Mouse (Mus musculus) embryo, embryonic 11 days (tissue): ENCODE data around the gene Chrna5.
"Not testable (repeated sequence)": the region's sequence is repeated elsewhere in the genome, so short reads cannot be mapped to it uniquely, and the experiment has no call there.

ENCODE experiments used
- DNase-seq: peaks from one replicate; pipeline ENCODE4 v3.0.0-alpha.2; 2015

Chrna5 gene

GRCm38 (mm10) chr9:54980674-54981073, at the start of gene Chrna5:
Gene Chrna5 (plus strand): TSS chr9:54980880.
- no peak for DNase-seq

DNA sequence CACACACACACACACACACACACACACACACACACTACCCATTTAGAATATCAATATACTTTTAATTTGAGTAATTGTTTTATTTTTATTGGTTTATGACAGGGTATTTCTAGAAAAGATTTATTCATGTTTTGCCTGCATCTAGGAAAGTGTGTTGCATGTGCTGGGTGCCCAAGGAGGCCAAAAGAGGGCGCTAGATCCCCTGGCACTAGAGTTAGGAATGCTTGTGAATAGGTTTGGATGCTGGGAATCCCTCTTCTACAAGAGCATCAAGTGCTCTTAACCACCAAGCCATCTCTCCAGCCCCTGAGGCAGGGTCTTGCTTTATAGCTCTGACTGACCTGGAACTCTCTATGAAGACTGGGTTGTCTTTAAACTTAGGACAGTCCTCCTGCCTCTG, 48.9 kb upstream of the Chrna5 start:
- DNase-seq = no peak

GRCm38 (mm10) chr9:54932379-54932778, 48.3 kb upstream of the Chrna5 start:
- no peak for DNase-seq

GRCm38 (mm10) chr9:54942071-54942470, 38.6 kb upstream of the Chrna5 start:
- DNase-seq = no peak

DNA sequence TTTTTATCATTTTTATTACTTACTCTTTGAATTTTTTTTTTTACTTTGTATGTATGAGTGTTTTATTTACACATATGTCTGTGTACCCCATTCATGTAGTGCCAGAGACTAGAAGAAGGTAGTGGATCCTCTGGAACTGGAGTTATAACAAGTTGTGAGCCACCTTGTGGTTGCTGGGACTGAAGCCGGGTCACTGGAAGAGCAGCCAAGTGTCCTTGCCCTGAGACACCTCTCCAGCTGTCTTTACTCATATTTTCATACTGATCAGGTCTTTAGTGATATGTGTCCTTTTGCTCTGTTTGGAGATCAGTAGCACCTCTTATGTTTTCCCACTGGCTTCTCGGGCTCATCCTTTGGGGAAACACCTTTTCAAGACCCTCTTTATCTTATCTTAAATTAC, 36.2 kb upstream of the Chrna5 start:
- no peak for DNase-seq

DNA sequence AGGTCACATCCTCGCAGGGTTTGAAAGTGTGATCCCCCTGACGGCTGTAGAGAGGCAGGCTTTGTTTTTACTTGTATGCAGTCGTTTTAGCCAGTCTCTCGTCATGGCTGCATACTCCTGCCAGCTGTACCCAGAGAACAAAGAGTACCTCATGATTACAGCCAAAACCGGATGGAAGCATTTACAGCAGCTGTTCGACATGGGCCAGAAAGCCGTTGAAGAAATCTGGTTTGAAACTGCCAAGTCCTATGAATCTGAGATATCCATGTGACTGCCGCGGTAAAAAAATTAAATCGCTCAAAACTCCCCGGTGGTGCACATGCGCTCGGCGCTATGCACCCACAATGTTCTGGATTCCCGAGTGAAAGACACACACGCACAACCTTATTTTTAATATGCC, 34.4 kb upstream of the Chrna5 start:
- no peak for DNase-seq

GRCm38 (mm10) chr9:54949465-54949864, 31.2 kb upstream of the Chrna5 start:
- DNase-seq = no peak

DNA sequence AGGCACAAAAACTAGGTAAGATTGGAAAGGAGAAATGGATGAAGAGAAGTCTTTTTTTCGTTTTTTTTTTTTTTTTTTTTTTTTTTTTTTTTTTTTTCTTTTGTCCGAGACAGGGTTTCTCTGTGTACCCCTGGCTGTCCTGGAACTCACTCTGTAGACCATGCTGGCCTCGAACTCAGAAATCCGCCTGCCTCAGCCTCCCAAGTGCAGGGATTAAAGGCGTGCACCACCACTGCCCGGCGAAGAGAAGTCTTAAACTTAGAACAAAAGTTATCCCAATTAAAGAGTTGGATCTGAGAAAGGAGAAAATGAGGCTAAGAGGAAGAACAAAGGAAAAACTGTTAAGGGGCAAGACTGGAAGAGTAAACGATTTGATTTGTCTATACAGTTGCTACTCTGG, 30.5 kb upstream of the Chrna5 start:
- not testable (repeated sequence) for DNase-seq

DNA sequence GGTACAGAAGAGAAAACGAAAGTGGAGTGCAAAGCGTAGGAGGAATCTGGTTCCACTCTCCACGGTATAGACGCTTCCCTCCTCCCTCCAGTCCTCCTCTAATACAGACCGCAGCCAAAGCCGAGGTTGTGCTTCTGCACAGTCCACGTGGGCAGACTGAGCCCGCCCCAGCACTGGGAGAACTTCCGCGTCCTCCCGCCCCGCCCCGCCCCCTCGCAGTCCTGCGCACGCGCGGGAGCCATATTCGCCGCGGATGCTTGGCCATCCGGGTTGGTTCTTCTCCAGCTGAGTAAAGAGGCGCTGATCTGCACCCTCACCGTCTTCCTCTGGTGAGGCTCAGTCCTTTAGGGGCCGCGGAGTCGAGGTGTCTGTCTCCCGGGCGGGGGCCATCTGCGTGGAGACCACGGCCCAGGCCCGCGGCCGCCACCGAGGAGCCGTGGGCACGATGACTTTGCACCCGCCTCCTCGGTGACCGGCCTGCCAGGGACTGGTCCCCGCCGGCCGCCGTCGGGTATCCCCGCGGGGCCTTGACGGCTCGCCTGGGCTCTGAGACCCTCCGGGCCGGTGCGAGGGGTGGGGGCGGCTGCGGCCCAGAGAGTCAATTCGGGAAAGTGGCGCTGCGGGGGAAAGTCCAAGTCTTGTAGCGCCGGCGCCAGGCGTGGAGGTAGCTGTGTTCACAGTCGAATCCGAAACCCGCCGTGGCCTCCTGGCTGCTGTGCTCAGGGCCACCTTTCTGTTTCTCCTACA, 29.9 kb upstream of the Chrna5 start, which contains the start of the genes Psma4 and AY074887:
Psma4 (plus strand) TSS at position 216 of the 747 bp plus-strand sequence.
AY074887 (minus strand) TSS at position 424 of the 747 bp plus-strand sequence.
- DNase-seq = peak; percentile 95

- DNase-seq = no peak
Observed at GRCm38 (mm10) chr9:54961059-54961458, 19.6 kb upstream of the Chrna5 start.

- no peak for DNase-seq
Observed at GRCm38 (mm10) chr9:54963669-54964068, 17.0 kb upstream of the Chrna5 start.

- no peak for DNase-seq
Observed at GRCm38 (mm10) chr9:54969972-54970637, 10.6 kb upstream of the Chrna5 start.

DNA sequence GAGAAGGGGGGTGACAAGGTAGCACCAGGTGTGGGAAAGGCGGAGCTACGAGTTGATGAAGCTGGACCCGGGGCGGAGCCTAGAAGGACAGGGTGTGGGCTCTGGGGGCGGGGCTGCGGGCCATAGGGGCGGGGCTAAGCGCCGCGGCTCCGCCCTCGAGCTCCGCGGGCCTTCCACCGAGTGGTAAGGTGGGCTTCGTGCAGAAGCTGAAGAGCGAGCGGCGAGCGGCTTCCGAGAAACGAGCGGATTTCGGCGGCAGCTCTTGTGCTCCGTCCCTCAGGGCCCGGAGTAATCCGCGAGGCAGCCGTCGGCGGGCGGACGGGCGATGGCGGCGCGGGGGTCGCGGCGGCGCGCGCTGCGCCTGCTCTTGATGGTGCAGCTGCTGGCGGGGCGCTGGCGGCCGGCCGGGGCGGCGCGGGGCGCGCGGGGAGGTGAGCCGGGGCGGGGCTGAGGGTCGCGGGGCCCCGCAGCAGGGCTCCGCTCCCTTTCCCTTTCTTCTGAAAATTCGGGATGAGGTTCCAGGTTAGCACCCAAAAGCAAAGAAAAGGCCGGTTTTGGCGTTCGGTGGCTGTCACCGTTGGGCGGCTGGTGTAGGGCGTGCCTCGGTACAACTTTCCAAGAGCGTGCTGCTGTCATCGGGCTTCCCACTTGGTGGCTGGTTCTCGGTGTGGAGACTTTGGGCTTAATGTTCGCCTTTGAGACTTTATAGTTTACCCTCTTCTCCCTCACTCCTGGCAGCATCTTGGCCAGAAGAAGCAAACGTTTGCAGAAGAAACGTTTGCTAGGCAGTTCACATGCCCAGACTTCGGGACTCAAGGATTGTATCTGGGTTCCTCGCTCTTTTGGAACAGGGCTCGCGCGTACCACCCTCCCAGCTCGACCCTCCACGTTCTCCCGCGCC, 861 bp downstream of the Chrna5 start:
- DNase-seq = peak; percentile 82

GRCm38 (mm10) chr9:54982401-54982800, 1.7 kb downstream of the Chrna5 start:
- peak; percentile 15 for DNase-seq

- no peak for DNase-seq
Observed at GRCm38 (mm10) chr9:54990362-54990761, 9.7 kb downstream of the Chrna5 start.

- DNase-seq = no peak
Observed at GRCm38 (mm10) chr9:54994381-54994780, 13.7 kb downstream of the Chrna5 start.

GRCm38 (mm10) chr9:54995645-54996044, 15.0 kb downstream of the Chrna5 start:
- DNase-seq = no peak

GRCm38 (mm10) chr9:55003609-55004008, 22.9 kb downstream of the Chrna5 start:
- DNase-seq = no peak

DNA sequence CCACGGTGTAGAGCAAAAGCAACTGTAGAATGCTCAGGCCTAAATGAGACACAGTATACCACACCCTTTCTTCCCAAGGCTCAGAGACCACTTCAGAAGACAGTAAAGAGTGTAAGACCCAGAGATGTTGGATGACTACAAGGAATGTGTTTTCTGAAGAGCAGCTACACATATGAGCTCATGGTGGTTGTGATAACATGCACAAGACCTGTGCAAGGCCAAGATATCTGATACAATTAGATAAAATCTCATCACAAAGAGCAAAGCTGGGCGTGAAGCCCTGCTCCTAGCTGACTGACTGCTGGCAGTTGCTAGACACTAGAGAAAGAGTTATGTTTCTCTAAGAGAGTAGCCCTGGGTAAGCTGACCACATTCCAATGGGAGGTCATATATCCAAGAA, 29.0 kb downstream of the Chrna5 start:
- DNase-seq = no peak

DNA sequence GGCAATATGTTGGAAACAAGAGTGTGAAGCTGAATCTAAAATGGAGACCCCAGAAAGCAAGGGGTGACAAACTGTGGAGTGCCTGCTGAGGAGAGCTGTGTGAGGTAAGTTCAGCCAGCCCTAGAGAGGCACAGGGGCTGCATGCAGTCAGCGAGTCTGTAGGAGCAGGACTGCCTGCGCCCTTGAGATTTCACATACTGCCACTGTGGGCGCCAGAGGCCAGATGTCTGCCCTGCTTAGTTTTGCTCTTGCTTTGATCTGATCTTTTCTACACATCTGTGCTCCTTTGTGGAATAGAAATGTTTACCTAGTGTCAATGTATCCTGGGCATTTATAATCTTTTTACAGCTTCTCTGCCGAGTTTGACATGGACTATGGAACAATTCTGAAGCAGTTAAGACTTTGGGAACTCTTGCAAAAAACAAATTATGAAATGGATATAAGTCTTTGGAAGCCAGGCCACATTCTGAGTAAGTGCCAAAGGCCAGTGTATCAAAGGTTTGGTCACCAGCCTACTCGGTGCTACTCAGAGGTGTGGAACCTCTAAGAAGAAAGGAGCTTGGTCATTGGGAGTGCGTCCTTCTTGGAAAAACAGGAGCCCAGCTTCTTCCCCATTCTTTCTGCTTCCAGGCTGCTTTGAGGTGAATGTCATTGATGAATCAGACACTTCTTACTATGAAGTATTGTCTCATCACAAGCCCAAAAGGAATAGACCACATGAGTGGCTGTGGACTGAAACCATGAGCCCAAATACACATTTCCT, 30.1 kb downstream of the Chrna5 start:
- DNase-seq = peak; percentile 39

- DNase-seq = no peak
Observed at GRCm38 (mm10) chr9:55016926-55017325, 36.2 kb downstream of the Chrna5 start.

DNA sequence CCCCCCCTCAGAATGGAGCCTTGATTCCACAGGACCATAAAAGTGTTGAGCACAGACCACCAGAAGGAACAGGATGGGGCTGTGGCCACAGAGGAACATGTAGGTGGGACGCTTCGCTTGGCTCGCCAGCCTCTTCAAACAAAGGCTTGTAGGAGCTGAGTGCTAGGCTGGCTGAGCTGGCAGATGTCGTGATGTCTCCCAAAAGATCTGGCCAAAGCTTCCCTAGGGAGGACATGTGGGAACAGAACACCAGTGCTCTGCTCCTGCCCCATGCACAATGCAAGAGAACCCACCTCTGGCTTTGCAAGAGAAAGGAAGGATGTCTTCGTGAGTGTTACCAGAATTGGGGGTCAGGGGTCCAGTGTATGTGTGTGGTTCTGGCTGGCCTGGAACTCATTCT, 42.6 kb downstream of the Chrna5 start:
- no peak for DNase-seq
